Mouse (Mus musculus) liver, adult 2 months (tissue): ENCODE measurements around the gene Abhd6. TPM values are rescaled to one million over a fixed set of nuclear protein-coding genes. Genes with fewer than 3 reads are reported as not detected.

Experiments used
- DNase-seq: peaks from one replicate; pipeline ENCODE4 v3.0.0-alpha.2; 2011; ENCODE audit warnings: low read depth, low spot score; ENCODE audit errors: extremely low read depth
- H3K27ac ChIP-seq: fragments of 200-500 bp; replicated peaks from 2 replicates; pipeline ENCODE4 v1.5.1; 2012; ENCODE audit warnings: low read depth, mild to moderate bottlenecking, control low read depth, inconsistent platforms, low read length; ENCODE audit not compliant: insufficient read depth
- H3K27me3 ChIP-seq: fragments of 200-500 bp; 2 replicates; pipeline ENCODE4 v1.6.1; 2012; ENCODE audit warnings: mild to moderate bottlenecking, moderate library complexity, low read length, inconsistent platforms; ENCODE audit not compliant: control insufficient read depth, insufficient read depth
- H3K36me3 ChIP-seq: fragments of 200-500 bp; 2 replicates; pipeline ENCODE4 v1.6.1; 2012; ENCODE audit warnings: low read length, inconsistent platforms; ENCODE audit not compliant: control insufficient read depth, insufficient read depth
- H3K4me1 ChIP-seq: fragments of 200-500 bp; 2 replicates; pipeline ENCODE4 v1.6.1; 2011; ENCODE audit warnings: low read length; ENCODE audit not compliant: control insufficient read depth, insufficient read depth
- H3K4me3 ChIP-seq: fragments of 200-500 bp; 2 replicates; pipeline ENCODE4 v1.5.1; 2011; ENCODE audit warnings: low read depth, mild to moderate bottlenecking, control low read depth, low read length, moderate library complexity; ENCODE audit not compliant: insufficient read depth
- H3K79me2 ChIP-seq: fragments of 200-500 bp; 2 replicates; pipeline ENCODE4 v1.6.1; 2012; ENCODE audit warnings: inconsistent platforms, mild to moderate bottlenecking, low read length, moderate library complexity; ENCODE audit not compliant: control insufficient read depth, insufficient read depth
- H3K9ac ChIP-seq: fragments of 200-500 bp; 2 replicates; pipeline ENCODE4 v1.6.1; 2012; ENCODE audit warnings: low read depth, mild to moderate bottlenecking, control low read depth, inconsistent platforms, low read length
- CTCF ChIP-seq: fragments of 200-500 bp; IDR thresholded peaks from 2 replicates; pipeline ENCODE4 v1.5.1; 2011; ENCODE audit warnings: low read depth, low read length, control low read depth
- POLR2A ChIP-seq: fragments of 200-500 bp; IDR thresholded peaks from 2 replicates; pipeline ENCODE4 v1.6.1; 2011; ENCODE audit warnings: low read length, control low read depth; ENCODE audit not compliant: insufficient read depth; ENCODE audit errors: extremely low read depth
- WGBS: fragments of 180-500 bp; shearing (Covaris S2); methylation state at CpG from one replicate; pipeline ENCODE4 v1.1.7; 2018; 5-methylcytosine and 5-hydroxymethylcytosine counted together
- polyA plus RNA-seq: library from polyadenylated mRNA; depleted of rRNA; stranded (reverse); fragments of >200 nt; gene quantifications from 2 replicates; pipeline ENCODE4 v1.2.3, GENCODE M21; 2012
- total RNA-seq: library from RNA; depleted of rRNA; stranded (reverse); fragments of >200 nt; gene quantifications from 2 replicates; pipeline ENCODE4 v1.2.3, GENCODE M21; 2014

Abhd6 gene
- total and polyA plus RNA-seq, 2 experiments, result 29.2 to 39.6 TPM

DNA sequence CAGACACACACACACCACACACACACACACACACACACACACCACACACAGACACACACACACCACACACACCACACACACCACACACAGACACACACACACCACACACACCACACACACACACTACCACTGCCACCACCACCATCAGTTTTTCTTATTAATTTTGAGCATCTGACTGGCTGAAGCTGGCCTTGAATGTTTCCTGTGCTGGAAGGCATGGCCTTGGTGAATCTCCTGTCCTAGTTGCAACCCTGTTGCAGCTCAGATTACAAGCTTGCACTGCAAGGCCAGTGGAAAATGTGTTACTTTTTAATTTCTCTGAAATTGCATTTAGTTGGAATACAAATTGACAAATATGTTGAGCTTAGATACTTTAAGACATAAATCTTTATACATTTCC lies 4.4 kb downstream of the Abhd6 start:
- DNase-seq, result no peak
- peaks cover 4% of the 10 kb centered on the region; the same call in 1 of the 2 replicates for H3K4me1 ChIP-seq
- H3K4me3 ChIP-seq, result no peak overlapping the region
- H3K79me2 ChIP-seq, result peaks cover 22% of the 10 kb centered on the region; the same call in 1 of the 2 replicates
- no peaks in the 10 kb centered on the region for H3K27me3 ChIP-seq
- no peak for TF ChIP-seq POLR2A
- TF ChIP-seq CTCF, result no peak
- no peak overlapping the region for H3K27ac ChIP-seq
- H3K36me3 ChIP-seq, result no peaks in the 10 kb centered on the region
- no peak overlapping the region for H3K9ac ChIP-seq

GRCm38 (mm10) chr14:8007486-8007885 lies 4.8 kb downstream of the Abhd6 start:
- no peak overlapping the region for H3K27ac ChIP-seq
- no peak overlapping the region for H3K4me3 ChIP-seq
- WGBS, result 84% methylated on average over 2 of the region's 2 CpGs
- no peak for DNase-seq
- no peak for TF ChIP-seq POLR2A
- no peak for TF ChIP-seq CTCF
- H3K4me1 ChIP-seq, result peaks cover 4% of the 10 kb centered on the region; the same call in 1 of the 2 replicates
- H3K27me3 ChIP-seq, result no peaks in the 10 kb centered on the region
- peaks cover 22% of the 10 kb centered on the region; the same call in 1 of the 2 replicates for H3K79me2 ChIP-seq
- H3K9ac ChIP-seq, result no peak overlapping the region
- H3K36me3 ChIP-seq, result no peaks in the 10 kb centered on the region

DNA sequence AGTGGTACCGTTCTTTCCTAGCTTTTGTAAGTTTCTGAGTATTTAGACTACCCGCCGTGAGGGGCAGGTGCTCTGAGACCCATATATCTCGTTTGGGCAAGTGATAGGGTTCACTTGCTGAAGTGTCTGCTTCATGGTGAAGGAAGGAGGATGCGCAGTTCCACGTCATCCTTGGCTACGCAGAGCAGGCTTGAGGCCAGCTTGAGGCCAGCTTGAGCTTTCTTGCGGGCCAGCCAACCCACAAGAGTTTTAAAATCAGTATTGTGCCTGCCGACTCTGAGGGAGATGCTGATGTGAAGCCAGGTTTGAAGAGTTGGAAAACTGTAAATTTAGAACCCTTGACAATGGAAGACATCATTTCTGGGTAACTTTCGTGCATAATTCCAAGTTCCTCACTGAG lies 5.2 kb downstream of the Abhd6 start:
- Histone ChIP-seq H3K27ac (no peak overlapping the region), H3K27me3 (no peaks in the 10 kb centered on the region), H3K9ac (no peak overlapping the region), H3K4me1 (peaks cover 7% of the 10 kb centered on the region), H3K79me2 (peaks cover 24% of the 10 kb centered on the region; the same call in 1 of the 2 replicates), H3K4me3 (no peak overlapping the region), H3K36me3 (no peaks in the 10 kb centered on the region)
- no peak for DNase-seq
- 93% methylated on average over 10 of the region's 10 CpGs for WGBS
- TF ChIP-seq CTCF (no peak), POLR2A (no peak)

GRCm38 (mm10) chr14:8011297-8011696 lies 8.6 kb downstream of the Abhd6 start:
- Histone ChIP-seq H3K79me2 (peaks cover 23% of the 10 kb centered on the region; the same call in 1 of the 2 replicates), H3K4me3 (no peak overlapping the region), H3K27me3 (no peaks in the 10 kb centered on the region), H3K9ac (no peak overlapping the region), H3K4me1 (peaks cover 11% of the 10 kb centered on the region), H3K27ac (no peak overlapping the region), H3K36me3 (no peaks in the 10 kb centered on the region)
- WGBS, result 29% methylated on average over 2 of the region's 2 CpGs
- peak; percentile 58 for DNase-seq
- TF ChIP-seq CTCF (no peak), POLR2A (no peak)

- H3K36me3 ChIP-seq, result no peaks in the 10 kb centered on the region
- H3K4me1 ChIP-seq, result peaks cover 12% of the 10 kb centered on the region
- H3K9ac ChIP-seq, result no peak overlapping the region
- peaks cover 23% of the 10 kb centered on the region; the same call in 1 of the 2 replicates for H3K79me2 ChIP-seq
- no peak for DNase-seq
- H3K4me3 ChIP-seq, result no peak overlapping the region
- no peaks in the 10 kb centered on the region for H3K27me3 ChIP-seq
- no peak overlapping the region for H3K27ac ChIP-seq
- TF ChIP-seq POLR2A (no peak), CTCF (no peak)
- 89% methylated on average over 6 of the region's 6 CpGs for WGBS
These were observed 9.2 kb downstream of the Abhd6 start for GRCm38 (mm10) chr14:8011938-8012337.

GRCm38 (mm10) chr14:8015756-8016155 lies 13.1 kb downstream of the Abhd6 start:
- 38% methylated on average over 6 of the region's 6 CpGs for WGBS
- Histone ChIP-seq H3K4me1 (peaks cover 14% of the 10 kb centered on the region), H3K79me2 (peaks cover 13% of the 10 kb centered on the region; the same call in 1 of the 2 replicates), H3K27ac (peak overlapping the region; percentile 97), H3K27me3 (no peaks in the 10 kb centered on the region), H3K9ac (peak overlapping the region; percentile 51), H3K4me3 (no peak overlapping the region), H3K36me3 (no peaks in the 10 kb centered on the region)
- no peak for TF ChIP-seq CTCF
- TF ChIP-seq POLR2A, result no peak
- peak; percentile 67 for DNase-seq
